Comparison of ENCODE assay signal across 21 mouse cellular contexts in genomic region chr7:66185370-66185769, GRCm38 (mm10).
DNase-seq lines count a peak whose midpoint lies in the region; TF ChIP-seq lines count a peak whose summit lies in the region.
"Had no signal": no experiment of that assay in that cellular context is flagged by ENCODE, and none has a peak within 500 bp of the region (broad histone marks: within the 10 kb centered on the region; RNA-seq: fewer than 3 reads in every experiment).

No protein-coding gene starts in this region.

- H3K79me2 ChIP-seq in CH12.LX (replicated peaks; ENCODE audit: control insufficient read depth, extremely low read depth, insufficient read depth, poor library complexity, severe bottlenecking), result no peaks in the 10 kb centered on the region

- no peak overlapping the region for H3K9ac ChIP-seq in CH12.LX (ENCODE audit: insufficient read depth, low read depth)
- H3K9ac ChIP-seq: heart, embryonic 15.5 days; hindbrain, embryonic 13.5 days; liver, postnatal 0 days; midbrain, embryonic 13.5 days; stomach, embryonic 15.5 days had no signal

- TF ChIP-seq CTCF in CH12.LX (conservative IDR thresholded peaks at IDR 0.05 in 1 of 2, IDR thresholded peaks at IDR 0.05 in 1 of 2; ENCODE audit: low read depth in 2 of 2, low read length in 2 of 2), result no peak

- no peak overlapping the region for H3K4me2 ChIP-seq in CH12.LX (ENCODE audit: insufficient read depth, low read depth, poor library complexity, severe bottlenecking)
- H3K4me2 ChIP-seq: heart, embryonic 15.5 days; hindbrain, embryonic 13.5 days; midbrain, embryonic 13.5 days; stomach, embryonic 15.5 days had no signal

- no peak overlapping the region for H3K27ac ChIP-seq in CH12.LX (ENCODE audit: insufficient read depth, low read depth)
- H3K27ac ChIP-seq: heart, embryonic 15.5 days; hindbrain, embryonic 13.5 days; kidney, postnatal 0 days; midbrain, embryonic 13.5 days; stomach, embryonic 15.5 days had no signal

- no peaks in the 10 kb centered on the region for H3K36me3 ChIP-seq in CH12.LX (replicated peaks in 1 of 2; ENCODE audit: control insufficient read depth in 1 of 2, insufficient read depth in 1 of 2, low read length in 1 of 2)
- H3K36me3 ChIP-seq: heart, embryonic 15.5 days; hindbrain, embryonic 13.5 days; midbrain, embryonic 13.5 days; stomach, embryonic 15.5 days had no signal

- H3K27me3 ChIP-seq in CH12.LX (replicated peaks), result no peaks in the 10 kb centered on the region
- H3K27me3 ChIP-seq: heart, embryonic 15.5 days; midbrain, embryonic 13.5 days; stomach, embryonic 15.5 days had no signal

- in situ Hi-C loops in CH12.LX (cut with MboI; ENCODE audit: low pct_ligation_motif_present, low pct_unique_long_range_greater_than_20kb, low sequenced_read_pairs), result no loop called here

- no peak overlapping the region for H3K4me3 ChIP-seq in CH12.LX (replicated peaks in 1 of 3; ENCODE audit: low read depth in 2 of 3, low read length in 2 of 3, poor library complexity in 1 of 3)
- H3K4me3 ChIP-seq: heart, embryonic 15.5 days; hindbrain, embryonic 13.5 days; midbrain, embryonic 13.5 days; stomach, embryonic 15.5 days had no signal

- H3K4me1 ChIP-seq in CH12.LX (ENCODE audit: control insufficient read depth in 1 of 2, insufficient read depth in 2 of 2), result peaks cover 19 to 60% of the 10 kb centered on the region in 2 experiments
- H3K4me1 ChIP-seq: hindbrain, embryonic 13.5 days; midbrain, embryonic 13.5 days; stomach, embryonic 15.5 days had no signal

- dilution Hi-C loops in CH12.LX (cut with MboI; ENCODE audit: extremely low pct_ligation_motif_present, extremely low pct_unique_long_range_greater_than_20kb, low sequenced_read_pairs), result no loop called here

- no peak for TF ChIP-seq POLR2A in CH12.LX (IDR thresholded peaks at IDR 0.05; ENCODE audit: low read depth, low read length)

- no peak for TF ChIP-seq RAD21 in CH12.LX (IDR thresholded peaks at IDR 0.05; ENCODE audit: low read depth, low read length)

- TF ChIP-seq EP300 in CH12.LX (IDR thresholded peaks at IDR 0.05; ENCODE audit: low read length), result no peak

- peak; percentile 32 for DNase-seq in lung, postnatal 25 days (ENCODE audit: low spot score)
- no peak for DNase-seq in lung, postnatal 14 days
- peak; percentile 77 for DNase-seq in CD4-positive helper T cell, adult 2 months (ENCODE audit: low read depth, low spot score)
- peak; percentile 61 for DNase-seq in CH12.LX (ENCODE audit: extremely low read depth)
- peak; percentile 23 for DNase-seq in naive thymus-derived CD4-positive, alpha-beta T cell, adult 2 months (ENCODE audit: low read depth)
- DNase-seq in heart, adult 18-20 months, result no peak
- DNase-seq in adrenal gland, adult (ENCODE audit: inconsistent age in 2 of 2, low spot score in 1 of 2), result no peak
- DNase-seq: adrenal gland, adult 8-10 months; cerebellum, adult 8-10 months; cerebellum, postnatal 36 days; gastrocnemius, postnatal 14 days; heart, postnatal 36 days; kidney, adult 2 months; liver, postnatal 0 days; right cerebral cortex, adult 18-20 months; right cerebral cortex, postnatal 4 days had no signal

- peaks cover 3% of the 10 kb centered on the region for H3K9me3 ChIP-seq in CH12.LX (replicated peaks; ENCODE audit: low read length)
- H3K9me3 ChIP-seq: heart, embryonic 15.5 days; hindbrain, embryonic 13.5 days; midbrain, embryonic 13.5 days; stomach, embryonic 15.5 days had no signal

TF ChIP-seq in CH12.LX, 34 proteins besides CTCF, POLR2A, EP300 and RAD21:
- TF ChIP-seq E2F4 (IDR thresholded peaks at IDR 0.05; ENCODE audit: insufficient replicate concordance, low read depth, low read length) (no peak), SMC3 (IDR thresholded peaks at IDR 0.05; ENCODE audit: low read depth, low read length) (no peak), BHLHE40 (IDR thresholded peaks at IDR 0.05; ENCODE audit: low read depth, low read length) (peak; percentile 65), USF2 (conservative IDR thresholded peaks at IDR 0.05; ENCODE audit: low read depth, low read length) (peak; percentile 63), USF1 (IDR thresholded peaks at IDR 0.05; ENCODE audit: low read depth, low read length) (peak; percentile 69), MYC (IDR thresholded peaks at IDR 0.05; ENCODE audit: low read depth, low read length) (no peak), MAX (IDR thresholded peaks at IDR 0.05; ENCODE audit: low read length) (peak; percentile 75), ETS1 (conservative IDR thresholded peaks at IDR 0.05; ENCODE audit: low read depth, low read length) (peak; percentile 24; the same call in 1 of the 2 replicates), MXI1 (IDR thresholded peaks at IDR 0.05; ENCODE audit: low read depth, low read length) (0 out of 2 replicates have a peak, but pooled peaks have one; percentile 48)

Comparison
In these comparisons a context has a peak if more than half of its experiments do, and no peak if none do; other contexts are left out.
1. DNase-seq: peak in lung, postnatal 25 days (single experiment), CD4-positive helper T cell, adult 2 months (single experiment), CH12.LX (single experiment) and naive thymus-derived CD4-positive, alpha-beta T cell, adult 2 months (single experiment); none in lung, postnatal 14 days (single experiment), heart, adult 18-20 months (0 of 2) and adrenal gland, adult (0 of 2).